Mouse (Mus musculus): Measurements from ENCODE around the gene Ruvbl2. TPM values are rescaled to one million over a fixed set of nuclear protein-coding genes. Genes with fewer than 3 reads are reported as not detected.

Ruvbl2 gene
- polyA plus RNA-seq, 2 experiments = 119 to 120 TPM

- 0 out of 2 replicates have a peak, but pooled peaks cover 3% of the 10 kb centered on the region for H3K36me3 ChIP-seq (ENCODE audit: control insufficient read depth, insufficient read depth, low read length)
- H3K27ac ChIP-seq (replicated peaks; ENCODE audit: low read depth, low read length) = no peak overlapping the region
- H3K9ac ChIP-seq (ENCODE audit: low read depth, low read length, severe bottlenecking) = peak overlapping the region; percentile 0; the same call in 1 of the 2 replicates
- H3K4me1 ChIP-seq (ENCODE audit: control insufficient read depth, insufficient read depth, low read length) = peaks cover 13% of the 10 kb centered on the region
- TF ChIP-seq POLR2A (IDR thresholded peaks at IDR 0.05; ENCODE audit: borderline replicate concordance, extremely low read depth, insufficient read depth, insufficient read length) = no peak
- 14% methylated on average over 37 of the region's 37 CpGs for WGBS
- ATAC-seq (ENCODE audit: low FRiP score, low read depth) (no peak), DNase-seq (ENCODE audit: low spot score) (no peak)
- no peak overlapping the region for H3K4me3 ChIP-seq (replicated peaks; ENCODE audit: low read length)
- peaks cover 61% of the 10 kb centered on the region for H3K27me3 ChIP-seq (ENCODE audit: control insufficient read depth, insufficient read depth, low read length)
- H3K9me3 ChIP-seq (ENCODE audit: control insufficient read depth, low read length) = no peaks in the 10 kb centered on the region
- peak overlapping the region; percentile 26; the same call in 1 of the 2 replicates for H3K4me2 ChIP-seq (replicated peaks; ENCODE audit: low read depth, low read length, severe bottlenecking)
Observed at GRCm38 (mm10) chr7:45415636-45416035, 22.3 kb downstream of the Ruvbl2 start.

DNA sequence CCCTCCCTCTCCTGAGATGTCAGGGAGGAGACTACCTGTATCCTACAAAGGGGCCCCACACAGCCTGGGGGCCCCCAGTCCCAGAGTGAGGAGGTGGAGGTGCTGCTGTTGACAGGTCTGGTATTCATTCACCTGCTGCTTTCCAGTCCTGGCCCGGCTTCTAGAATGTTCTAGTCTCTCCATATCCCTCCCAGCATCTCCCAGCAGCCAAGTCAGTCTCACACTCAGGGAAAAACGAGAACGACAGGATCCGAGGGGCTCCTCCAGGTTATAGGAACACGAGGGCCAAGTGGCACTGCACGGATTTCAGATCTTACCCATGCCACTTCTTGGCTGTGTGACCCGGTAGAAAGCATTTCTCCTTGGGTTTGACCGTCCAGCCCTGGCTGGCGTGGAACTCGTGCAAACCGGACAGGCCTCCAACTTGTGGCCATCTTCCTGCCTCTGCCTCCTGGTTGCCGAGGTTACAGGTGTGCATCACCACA is 23.1 kb downstream of the Ruvbl2 start:
- ATAC-seq (ENCODE audit: low FRiP score, low read depth) (no peak), DNase-seq (ENCODE audit: low spot score) (no peak)
- Histone ChIP-seq H3K9ac (ENCODE audit: low read depth, low read length, severe bottlenecking) (no peak overlapping the region), H3K27ac (replicated peaks; ENCODE audit: low read depth, low read length) (no peak overlapping the region), H3K4me1 (ENCODE audit: control insufficient read depth, insufficient read depth, low read length) (peaks cover 6% of the 10 kb centered on the region), H3K9me3 (ENCODE audit: control insufficient read depth, low read length) (no peaks in the 10 kb centered on the region), H3K4me2 (replicated peaks; ENCODE audit: low read depth, low read length, severe bottlenecking) (no peak overlapping the region; the same call in 1 of the 2 replicates), H3K36me3 (ENCODE audit: control insufficient read depth, insufficient read depth, low read length) (no peaks in the 10 kb centered on the region), H3K27me3 (ENCODE audit: control insufficient read depth, insufficient read depth, low read length) (peaks cover 62% of the 10 kb centered on the region), H3K4me3 (replicated peaks; ENCODE audit: low read length) (peak overlapping the region; percentile 58; the same call in 1 of the 2 replicates)
- WGBS = 42% methylated on average over 12 of the region's 12 CpGs
- no peak for TF ChIP-seq POLR2A (IDR thresholded peaks at IDR 0.05; ENCODE audit: borderline replicate concordance, extremely low read depth, insufficient read depth, insufficient read length)

GRCm38 (mm10) chr7:45413864-45414739 is 23.8 kb downstream of the Ruvbl2 start:
- H3K9ac ChIP-seq (ENCODE audit: low read depth, low read length, severe bottlenecking) = peak overlapping the region; percentile 68
- WGBS = 2% methylated on average over 21 of the region's 27 CpGs
- no peaks in the 10 kb centered on the region for H3K36me3 ChIP-seq (ENCODE audit: control insufficient read depth, insufficient read depth, low read length)
- no peaks in the 10 kb centered on the region for H3K9me3 ChIP-seq (ENCODE audit: control insufficient read depth, low read length)
- peak overlapping the region; percentile 58 for H3K4me3 ChIP-seq (replicated peaks; ENCODE audit: low read length)
- ATAC-seq (ENCODE audit: low FRiP score, low read depth) (peak; percentile 20), DNase-seq (ENCODE audit: low spot score) (peak; percentile 18)
- peaks cover 62% of the 10 kb centered on the region for H3K27me3 ChIP-seq (ENCODE audit: control insufficient read depth, insufficient read depth, low read length)
- no peak for TF ChIP-seq POLR2A (IDR thresholded peaks at IDR 0.05; ENCODE audit: borderline replicate concordance, extremely low read depth, insufficient read depth, insufficient read length)
- H3K27ac ChIP-seq (replicated peaks; ENCODE audit: low read depth, low read length) = no peak overlapping the region; the same call in 1 of the 2 replicates
- H3K4me2 ChIP-seq (replicated peaks; ENCODE audit: low read depth, low read length, severe bottlenecking) = peak overlapping the region; percentile 83
- H3K4me1 ChIP-seq (ENCODE audit: control insufficient read depth, insufficient read depth, low read length) = peaks cover 4% of the 10 kb centered on the region

- Histone ChIP-seq H3K9ac (ENCODE audit: low read depth, low read length, severe bottlenecking) (peak within 1 kb of the TSS; percentile 68), H3K4me3 (replicated peaks; ENCODE audit: low read length) (peak within 1 kb of the TSS; percentile 58), H3K4me1 (ENCODE audit: control insufficient read depth, insufficient read depth, low read length) (peaks cover 4% of the 10 kb centered on the region), H3K27ac (replicated peaks; ENCODE audit: low read depth, low read length) (no peak within 1 kb of the TSS; the same call in 1 of the 2 replicates), H3K4me2 (replicated peaks; ENCODE audit: low read depth, low read length, severe bottlenecking) (peak within 1 kb of the TSS; percentile 83), H3K27me3 (ENCODE audit: control insufficient read depth, insufficient read depth, low read length) (peaks cover 67% of the 10 kb centered on the region), H3K9me3 (ENCODE audit: control insufficient read depth, low read length) (no peaks in the 10 kb centered on the region), H3K36me3 (ENCODE audit: control insufficient read depth, insufficient read depth, low read length) (no peaks in the 10 kb centered on the region)
- peak; percentile 58 for ATAC-seq (ENCODE audit: low FRiP score, low read depth)
- WGBS = 5% methylated on average over 37 of the region's 45 CpGs
- no peak for TF ChIP-seq POLR2A (IDR thresholded peaks at IDR 0.05; ENCODE audit: borderline replicate concordance, extremely low read depth, insufficient read depth, insufficient read length)
- DNase-seq (ENCODE audit: low spot score) = no peak
Observed at GRCm38 (mm10) chr7:45413113-45413863, 24.6 kb downstream of the Ruvbl2 start, which contains the start of gene Ntf5. TSS of gene Ntf5 (plus strand) at chr7:45413695.

DNA sequence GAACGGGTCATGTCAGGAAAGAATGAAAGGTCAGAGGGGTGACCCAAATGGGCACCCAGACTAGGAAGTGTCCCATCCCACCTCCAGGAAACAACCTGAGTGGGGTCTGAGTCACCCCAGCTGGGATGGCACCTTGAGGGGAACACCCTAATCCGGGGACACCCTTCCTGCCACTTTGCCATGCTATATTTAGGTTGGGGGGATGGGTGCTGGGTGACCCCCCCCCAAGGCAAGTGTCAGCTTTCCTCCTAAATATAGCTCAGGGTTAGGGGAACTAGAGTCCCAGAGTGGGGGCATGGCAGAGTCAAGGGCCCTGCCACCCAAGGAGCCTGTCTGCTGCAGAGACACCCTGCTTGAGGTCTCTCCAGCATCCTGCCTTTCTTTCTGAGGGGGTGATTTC is 25.5 kb downstream of the Ruvbl2 start:
- Histone ChIP-seq H3K4me1 (ENCODE audit: control insufficient read depth, insufficient read depth, low read length) (peaks cover 4% of the 10 kb centered on the region), H3K36me3 (ENCODE audit: control insufficient read depth, insufficient read depth, low read length) (no peaks in the 10 kb centered on the region), H3K4me2 (replicated peaks; ENCODE audit: low read depth, low read length, severe bottlenecking) (no peak overlapping the region), H3K27ac (replicated peaks; ENCODE audit: low read depth, low read length) (no peak overlapping the region), H3K27me3 (ENCODE audit: control insufficient read depth, insufficient read depth, low read length) (peaks cover 76% of the 10 kb centered on the region), H3K4me3 (replicated peaks; ENCODE audit: low read length) (no peak overlapping the region), H3K9ac (ENCODE audit: low read depth, low read length, severe bottlenecking) (no peak overlapping the region), H3K9me3 (ENCODE audit: control insufficient read depth, low read length) (no peaks in the 10 kb centered on the region)
- no peak for TF ChIP-seq POLR2A (IDR thresholded peaks at IDR 0.05; ENCODE audit: borderline replicate concordance, extremely low read depth, insufficient read depth, insufficient read length)
- DNase-seq (ENCODE audit: low spot score) = no peak
- ATAC-seq (ENCODE audit: low FRiP score, low read depth) = no peak
- 81% methylated on average over 2 of the region's 2 CpGs for WGBS
